Mouse (Mus musculus) forebrain, embryonic 14.5 days (tissue): ENCODE measurements at regions not wholly inside any gene's neighbourhood (a gene's known extent, or its start where the extent isn't known, plus 50 kb on each side); places are given as distances from the start of the nearest gene placed in this dataset.

Experiments used
- ATAC-seq: fragments of 200-750 bp; cut with Nextera tagmentation; 2 replicates; pipeline ENCODE4 v1.8.0; 2017; ENCODE audit warnings: mild to moderate bottlenecking, moderate library complexity
- DNase-seq: peaks from one replicate; pipeline ENCODE4 v3.0.0-alpha.2; 2015; ENCODE audit warnings: low spot score
- H3K27ac ChIP-seq: fragments of 300-500 bp; sonication (generic); 2 replicates; pipeline ENCODE4 v1.5.1; 2014; ENCODE audit warnings: low read depth, mild to moderate bottlenecking, control low read depth, low read length, moderate library complexity
- H3K27me3 ChIP-seq: fragments of 300-500 bp; sonication (generic); replicated peaks from 2 replicates; pipeline ENCODE4 v1.6.1; 2014; ENCODE audit warnings: low read length, control low read depth, mixed read lengths; ENCODE audit not compliant: control insufficient read depth, insufficient read depth
- H3K36me3 ChIP-seq: fragments of 300-500 bp; sonication (generic); 2 replicates; pipeline ENCODE4 v1.6.1; 2014; ENCODE audit warnings: low read length, control low read depth; ENCODE audit not compliant: control insufficient read depth, insufficient read depth
- H3K4me1 ChIP-seq: fragments of 300-500 bp; sonication (generic); 2 replicates; pipeline ENCODE4 v1.6.1; 2014; ENCODE audit warnings: antibody characterized with exemption, low read length, control low read depth; ENCODE audit not compliant: control insufficient read depth, insufficient read depth
- H3K4me2 ChIP-seq: fragments of 300-500 bp; sonication (generic); 2 replicates; pipeline ENCODE4 v1.6.1; 2014; ENCODE audit warnings: mild to moderate bottlenecking, control low read depth, low read length
- H3K4me3 ChIP-seq: fragments of 300-500 bp; sonication (generic); 2 replicates; pipeline ENCODE4 v1.5.1; 2014; ENCODE audit warnings: low read depth, low read length, control low read depth
- H3K9ac ChIP-seq: fragments of 300-500 bp; sonication (generic); 2 replicates; pipeline ENCODE4 v1.6.1; 2014; ENCODE audit warnings: mild to moderate bottlenecking, low read length, control low read depth, moderate library complexity
- H3K9me3 ChIP-seq: fragments of 300-500 bp; sonication (generic); replicated peaks from 2 replicates; pipeline ENCODE4 v1.6.1; 2016; ENCODE audit warnings: low read length, control low read depth, mixed read lengths; ENCODE audit not compliant: control insufficient read depth
- WGBS: fragments of 180-500 bp; shearing (Covaris S2); extraction: QIAGEN DNeasy Blood & Tissue Kit; methylation state at CpG from one replicate; pipeline ENCODE4 v1.1.7; 2014; 5-methylcytosine and 5-hydroxymethylcytosine counted together

GRCm38 (mm10) chr3:125279610-125280009, 124.3 kb upstream of the Ndst4 start:
- no peak overlapping the region for H3K4me2 ChIP-seq
- no peaks in the 10 kb centered on the region for H3K36me3 ChIP-seq
- ATAC-seq (no peak), DNase-seq (no peak)
- H3K9ac ChIP-seq, result no peak overlapping the region
- H3K9me3 ChIP-seq, result no peaks in the 10 kb centered on the region
- no peak overlapping the region for H3K4me3 ChIP-seq
- no peaks in the 10 kb centered on the region for H3K27me3 ChIP-seq
- H3K27ac ChIP-seq, result no peak overlapping the region
- no peaks in the 10 kb centered on the region for H3K4me1 ChIP-seq

GRCm38 (mm10) chr3:125288598-125288997, 115.3 kb upstream of the Ndst4 start:
- H3K4me1 ChIP-seq, result no peaks in the 10 kb centered on the region
- DNase-seq (no peak), ATAC-seq (no peak)
- no peak overlapping the region for H3K27ac ChIP-seq
- no peak overlapping the region for H3K9ac ChIP-seq
- 82% methylated on average over 1 of the region's 1 CpGs for WGBS
- no peaks in the 10 kb centered on the region for H3K36me3 ChIP-seq
- H3K4me3 ChIP-seq, result no peak overlapping the region
- H3K9me3 ChIP-seq, result no peaks in the 10 kb centered on the region
- H3K4me2 ChIP-seq, result no peak overlapping the region
- H3K27me3 ChIP-seq, result no peaks in the 10 kb centered on the region

GRCm38 (mm10) chr3:125289355-125289933, 114.4 kb upstream of the Ndst4 start:
- no peaks in the 10 kb centered on the region for H3K9me3 ChIP-seq
- peak; percentile 39 for DNase-seq
- WGBS, result 44% methylated on average over 3 of the region's 3 CpGs
- ATAC-seq, result peak; percentile 72
- H3K4me3 ChIP-seq, result no peak overlapping the region
- no peaks in the 10 kb centered on the region for H3K36me3 ChIP-seq
- no peaks in the 10 kb centered on the region for H3K4me1 ChIP-seq
- no peak overlapping the region for H3K27ac ChIP-seq
- H3K27me3 ChIP-seq, result no peaks in the 10 kb centered on the region
- H3K4me2 ChIP-seq, result no peak overlapping the region
- H3K9ac ChIP-seq, result no peak overlapping the region

GRCm38 (mm10) chr3:125306675-125307074, 97.2 kb upstream of the Ndst4 start:
- no peak overlapping the region for H3K27ac ChIP-seq
- H3K4me2 ChIP-seq, result no peak overlapping the region
- no peaks in the 10 kb centered on the region for H3K36me3 ChIP-seq
- no peak overlapping the region for H3K9ac ChIP-seq
- ATAC-seq (no peak), DNase-seq (no peak)
- no peaks in the 10 kb centered on the region for H3K9me3 ChIP-seq
- H3K27me3 ChIP-seq, result no peaks in the 10 kb centered on the region
- H3K4me1 ChIP-seq, result no peaks in the 10 kb centered on the region
- H3K4me3 ChIP-seq, result no peak overlapping the region
- 64% methylated on average over 1 of the region's 1 CpGs for WGBS

GRCm38 (mm10) chr3:125327079-125327478, 76.8 kb upstream of the Ndst4 start:
- Histone ChIP-seq H3K36me3 (no peaks in the 10 kb centered on the region), H3K27me3 (no peaks in the 10 kb centered on the region), H3K9me3 (no peaks in the 10 kb centered on the region), H3K4me3 (no peak overlapping the region), H3K9ac (no peak overlapping the region), H3K27ac (no peak overlapping the region), H3K4me2 (no peak overlapping the region), H3K4me1 (no peaks in the 10 kb centered on the region)
- no peak for DNase-seq
- no peak for ATAC-seq

DNA sequence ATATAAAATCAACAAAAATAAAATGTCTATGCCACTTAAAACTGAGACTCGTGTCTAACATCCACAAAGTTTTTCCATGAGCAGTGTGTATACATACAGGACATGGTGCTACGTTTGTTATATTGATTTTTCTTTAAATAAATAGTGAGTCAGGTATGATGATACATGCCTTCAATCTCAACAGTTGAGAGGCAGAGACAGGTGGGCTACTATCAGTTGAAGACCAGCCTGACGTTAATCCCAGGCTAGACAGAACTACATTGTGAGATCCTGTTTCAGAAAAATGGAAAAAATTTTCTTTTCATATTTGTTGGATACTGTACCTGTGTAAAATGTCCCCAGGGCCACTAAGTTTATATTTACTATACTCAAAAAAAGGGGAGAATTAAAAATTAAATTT, 66.5 kb upstream of the Ndst4 start:
- H3K36me3 ChIP-seq, result no peaks in the 10 kb centered on the region
- no peaks in the 10 kb centered on the region for H3K4me1 ChIP-seq
- no peaks in the 10 kb centered on the region for H3K9me3 ChIP-seq
- DNase-seq, result no peak
- H3K27me3 ChIP-seq, result no peaks in the 10 kb centered on the region
- H3K4me2 ChIP-seq, result no peak overlapping the region
- WGBS, result 80% methylated on average over 3 of the region's 3 CpGs
- no peak overlapping the region for H3K9ac ChIP-seq
- ATAC-seq, result no peak
- no peak overlapping the region for H3K27ac ChIP-seq
- no peak overlapping the region for H3K4me3 ChIP-seq

DNA sequence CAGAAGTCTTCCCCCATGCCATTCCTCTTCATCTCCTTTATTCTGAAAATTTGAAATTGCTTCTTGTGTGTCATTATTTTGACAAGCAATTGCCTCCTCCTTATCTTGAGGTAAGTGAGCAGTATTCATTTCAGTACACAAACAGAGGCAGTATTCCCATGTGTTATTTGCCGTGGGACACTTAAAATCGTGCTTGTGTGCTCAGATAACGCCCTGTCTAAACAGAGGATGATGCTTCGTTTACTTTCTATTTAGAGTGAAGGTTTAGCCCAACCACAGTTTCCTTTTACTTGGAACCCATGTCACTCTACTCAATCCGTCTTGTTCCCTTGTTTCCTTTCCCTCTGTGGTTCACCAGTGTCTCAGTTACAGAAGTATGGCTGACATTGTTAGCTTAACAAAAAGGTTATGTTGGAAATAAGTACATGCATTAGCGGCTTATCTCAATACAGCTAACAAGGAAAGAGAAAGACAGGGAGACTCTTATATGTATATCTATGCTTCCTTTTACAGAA, 65.6 kb upstream of the Ndst4 start:
- no peak overlapping the region for H3K4me2 ChIP-seq
- DNase-seq (no peak), ATAC-seq (no peak)
- H3K4me1 ChIP-seq, result no peaks in the 10 kb centered on the region
- no peak overlapping the region for H3K27ac ChIP-seq
- WGBS, result 63% methylated on average over 6 of the region's 6 CpGs
- H3K36me3 ChIP-seq, result no peaks in the 10 kb centered on the region
- H3K27me3 ChIP-seq, result no peaks in the 10 kb centered on the region
- H3K9me3 ChIP-seq, result no peaks in the 10 kb centered on the region
- no peak overlapping the region for H3K4me3 ChIP-seq
- no peak overlapping the region for H3K9ac ChIP-seq
